Mouse (Mus musculus): ENCODE measurements around the gene Gng12. TPM values are rescaled to one million over a fixed set of nuclear protein-coding genes. Genes with fewer than 3 reads are reported as not detected.

The Gng12 gene
- polyA plus RNA-seq, 1 experiment from 2014 or later, result 55.1 TPM

DNA sequence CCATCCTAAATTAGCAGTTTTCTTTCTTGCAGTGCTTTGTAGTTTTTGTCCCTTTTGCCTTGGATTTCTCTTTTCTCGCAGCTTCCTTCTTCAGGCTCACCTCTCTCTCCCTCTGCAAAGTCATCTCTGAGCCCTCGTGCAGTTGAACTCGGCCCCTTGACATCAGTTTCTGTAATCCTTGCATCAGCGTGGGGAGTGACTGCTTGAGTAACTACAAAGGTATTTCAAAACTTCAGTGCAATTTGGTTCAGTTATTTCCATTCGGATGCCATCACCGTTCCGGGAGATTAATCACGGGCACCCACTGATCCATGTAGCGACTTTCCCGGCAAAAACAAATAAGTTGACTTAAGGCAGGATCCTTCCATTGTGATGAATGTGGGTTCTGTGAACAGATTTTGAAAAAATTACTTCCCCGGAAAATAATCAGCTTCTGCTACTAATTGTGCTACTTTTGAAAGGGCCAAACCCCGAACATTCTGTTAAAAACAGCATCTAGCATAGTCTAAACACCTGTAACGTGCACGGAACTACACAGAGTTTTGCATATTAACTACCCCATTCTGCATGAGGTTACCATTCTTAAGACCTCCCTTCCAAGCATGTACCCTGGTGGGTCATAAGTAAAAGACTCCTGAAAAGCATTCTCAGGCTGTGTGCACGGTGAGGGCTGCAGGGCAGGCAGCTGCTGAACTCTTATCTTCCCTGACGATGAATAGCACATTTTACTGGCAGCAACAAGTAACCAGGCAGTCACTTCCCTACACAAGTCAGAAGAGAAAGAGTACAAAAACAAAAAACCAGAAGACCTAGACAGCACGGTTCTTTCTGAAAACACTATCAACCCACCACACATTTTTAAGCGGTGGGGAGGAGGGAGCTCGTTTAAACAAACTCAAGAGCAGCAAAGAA lies 139.4 kb downstream of the Gng12 start:
- H3K27ac ChIP-seq (replicated peaks), result no peak overlapping the region
- H3K27me3 ChIP-seq, result no peaks in the 10 kb centered on the region
- H3K4me3 ChIP-seq, result peak overlapping the region; percentile 55
- H3K36me3 ChIP-seq, result no peaks in the 10 kb centered on the region
- 9% methylated on average over 19 of the region's 19 CpGs for WGBS
- no peak for ATAC-seq (ENCODE audit: low FRiP score, low read depth)
- no peaks in the 10 kb centered on the region for H3K9me3 ChIP-seq
- peaks cover 25% of the 10 kb centered on the region for H3K4me1 ChIP-seq (replicated peaks)
- peak overlapping the region; percentile 56 for H3K4me2 ChIP-seq
- H3K9ac ChIP-seq, result peak overlapping the region; percentile 66

DNA sequence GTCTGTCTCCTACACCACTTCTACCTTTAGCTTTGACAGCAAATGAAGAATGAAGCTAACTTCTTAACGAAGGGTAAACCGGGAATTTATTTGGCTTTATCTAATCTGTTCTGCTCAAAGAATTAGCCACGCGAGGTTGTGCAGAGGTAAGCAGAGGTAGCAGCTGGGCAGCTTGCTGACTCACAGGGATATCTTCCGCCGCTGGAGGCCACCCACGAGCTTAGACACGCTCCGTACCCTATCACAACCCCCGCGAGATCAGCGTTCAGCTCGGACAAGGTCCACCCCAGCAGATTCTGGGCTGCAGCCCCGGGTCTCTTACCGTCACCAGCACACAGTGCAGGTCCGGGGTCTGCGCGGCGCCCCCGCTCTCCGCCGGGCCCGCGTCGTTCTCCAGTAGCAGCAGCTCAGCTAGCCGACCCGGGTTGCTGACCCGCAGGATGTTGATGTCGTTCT lies 140.2 kb downstream of the Gng12 start:
- WGBS, result under 1% methylated on average over 29 of the region's 29 CpGs
- ATAC-seq (ENCODE audit: low FRiP score, low read depth), result peak; percentile 79
- no peaks in the 10 kb centered on the region for H3K36me3 ChIP-seq
- H3K9ac ChIP-seq, result peak overlapping the region; percentile 66
- peaks cover 25% of the 10 kb centered on the region for H3K4me1 ChIP-seq (replicated peaks)
- peak overlapping the region; percentile 56 for H3K4me2 ChIP-seq
- no peaks in the 10 kb centered on the region for H3K27me3 ChIP-seq
- H3K27ac ChIP-seq (replicated peaks), result peak overlapping the region; percentile 85
- no peaks in the 10 kb centered on the region for H3K9me3 ChIP-seq
- H3K4me3 ChIP-seq, result peak overlapping the region; percentile 55

DNA sequence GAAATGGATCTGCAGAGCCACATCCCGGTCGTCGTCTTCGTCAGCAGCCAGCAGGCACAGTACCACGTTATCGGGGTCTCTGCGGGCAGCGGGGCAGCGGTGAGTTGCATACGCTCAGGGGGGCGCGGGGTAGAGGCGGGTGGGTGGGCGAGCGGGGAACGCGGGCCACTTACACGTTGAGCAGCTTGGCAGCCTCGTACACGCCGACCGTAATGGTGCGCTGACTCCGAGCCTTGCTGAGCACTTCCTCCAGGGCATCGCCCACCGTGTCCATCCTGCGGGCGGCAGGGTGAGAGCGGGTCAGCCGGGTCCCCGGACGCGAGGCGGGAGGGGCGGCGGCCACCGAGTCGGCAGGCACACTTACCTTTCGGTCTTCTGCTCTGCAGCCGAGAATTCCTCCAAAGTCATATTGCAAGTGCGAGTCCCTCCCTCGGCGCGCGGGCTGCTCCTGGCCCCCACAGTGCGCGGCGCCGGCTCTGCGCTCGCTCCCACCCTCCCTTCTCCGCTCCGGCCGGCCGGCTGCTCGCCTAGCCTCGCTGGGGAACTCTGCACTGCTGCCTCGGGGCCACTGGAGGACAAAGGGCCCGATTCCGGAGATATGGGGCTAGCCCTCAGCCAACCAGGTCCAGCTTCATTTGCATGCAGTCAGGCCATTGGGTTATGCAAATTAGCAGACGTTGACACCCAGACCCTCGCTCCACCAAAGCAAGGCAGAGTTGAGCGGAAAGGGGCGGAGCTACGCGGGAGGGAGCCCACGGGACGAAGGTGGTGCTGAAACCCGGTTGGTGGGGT lies 140.8 kb downstream of the Gng12 start, which contains the start of gene Gadd45a:
Gene Gadd45a (minus strand): TSS at position 621 of the 792 bp plus-strand sequence.
- under 1% methylated on average over 69 of the region's 69 CpGs for WGBS
- ATAC-seq (ENCODE audit: low FRiP score, low read depth), result peak; percentile 98

DNA sequence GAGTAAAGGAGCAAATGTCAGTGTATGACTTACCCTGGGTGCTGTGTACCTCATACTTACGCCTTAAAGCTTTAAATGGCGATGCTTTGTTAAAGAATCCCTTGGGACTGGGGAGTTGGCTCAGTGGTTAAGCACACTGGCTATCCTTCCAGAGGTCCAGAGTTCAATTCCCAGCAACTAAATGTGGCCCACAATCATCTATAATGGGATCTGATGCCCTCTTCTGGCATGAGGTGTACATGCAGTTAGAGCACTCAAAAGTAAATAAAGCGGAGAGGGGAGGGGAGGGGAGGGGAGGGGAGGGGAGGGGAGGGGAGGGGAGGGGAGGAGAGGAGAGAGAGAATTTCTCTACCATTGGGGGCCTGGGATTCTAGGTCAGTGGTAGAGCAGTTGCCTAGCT lies 142.8 kb downstream of the Gng12 start:
- Histone ChIP-seq H3K4me1 (replicated peaks) (peaks cover 25% of the 10 kb centered on the region), H3K27ac (replicated peaks) (no peak overlapping the region), H3K4me3 (no peak overlapping the region), H3K36me3 (no peaks in the 10 kb centered on the region), H3K9ac (no peak overlapping the region), H3K27me3 (no peaks in the 10 kb centered on the region), H3K9me3 (no peaks in the 10 kb centered on the region), H3K4me2 (no peak overlapping the region)
- ATAC-seq (ENCODE audit: low FRiP score, low read depth), result no peak
- WGBS, result 97% methylated on average over 2 of the region's 3 CpGs

More for the DNA sequence above, 140.8 kb downstream of the Gng12 start, which contains the start of gene Gadd45a:
- Histone ChIP-seq H3K4me1 (replicated peaks) (peaks cover 25% of the 10 kb centered on the region), H3K27ac (replicated peaks) (peak within 1 kb of the TSS; percentile 85), H3K9ac (peak within 1 kb of the TSS; percentile 66), H3K4me2 (peak within 1 kb of the TSS; percentile 56), H3K4me3 (peak within 1 kb of the TSS; percentile 55), H3K27me3 (no peaks in the 10 kb centered on the region), H3K36me3 (no peaks in the 10 kb centered on the region), H3K9me3 (no peaks in the 10 kb centered on the region)

DNA sequence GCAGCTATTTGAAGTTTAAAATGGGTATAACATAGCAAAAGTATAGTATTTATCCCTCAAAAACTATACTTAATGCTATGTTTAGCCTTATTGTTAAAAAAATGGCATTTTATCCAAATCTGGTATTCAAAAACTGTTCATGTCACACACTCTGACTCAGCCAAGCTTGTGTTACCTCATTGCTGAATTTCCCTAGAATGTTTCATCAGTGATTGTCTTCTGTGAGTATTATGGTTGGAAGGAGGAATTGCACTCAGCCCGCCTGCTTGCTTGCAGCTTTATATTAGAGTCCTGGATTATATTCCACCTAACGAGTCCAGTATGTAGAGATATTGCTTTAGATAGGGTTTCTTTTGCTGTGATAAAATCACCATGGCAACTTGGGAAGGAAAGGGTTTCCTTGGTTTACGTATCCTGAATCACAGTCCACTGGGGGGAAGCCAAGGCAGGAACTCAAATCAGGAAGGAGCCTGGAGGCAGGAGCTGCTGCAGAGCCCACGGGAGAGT lies 144.8 kb downstream of the Gng12 start:
- no peak for ATAC-seq (ENCODE audit: low FRiP score, low read depth)
- Histone ChIP-seq H3K36me3 (no peaks in the 10 kb centered on the region), H3K4me2 (no peak overlapping the region), H3K4me3 (no peak overlapping the region), H3K9me3 (no peaks in the 10 kb centered on the region), H3K4me1 (replicated peaks) (peaks cover 10% of the 10 kb centered on the region), H3K9ac (no peak overlapping the region), H3K27me3 (no peaks in the 10 kb centered on the region), H3K27ac (replicated peaks) (no peak overlapping the region)
- 61% methylated on average over 4 of the region's 4 CpGs for WGBS

DNA sequence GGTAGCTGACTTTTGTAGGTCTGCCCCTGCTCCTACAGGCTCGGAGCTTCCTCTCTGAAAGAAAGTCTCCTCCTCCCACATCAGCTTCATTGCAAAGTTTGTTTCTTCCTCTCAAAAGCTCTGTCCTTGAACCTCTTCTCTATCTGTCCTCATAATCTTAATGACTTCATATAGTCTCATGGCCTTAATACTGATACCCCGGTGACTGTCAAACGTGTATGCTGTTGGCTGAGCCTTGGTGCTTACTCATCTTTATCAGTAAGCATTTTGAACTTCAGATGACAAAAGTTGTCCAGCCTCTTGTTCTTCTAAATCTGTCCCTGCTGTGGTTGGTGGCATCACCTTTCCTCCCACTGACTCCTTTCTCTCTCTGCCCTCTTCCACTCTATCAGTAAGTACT lies 149.2 kb downstream of the Gng12 start:
- H3K4me3 ChIP-seq, result no peak overlapping the region
- 0 out of 2 replicates have a peak, but pooled peaks cover 7% of the 10 kb centered on the region for H3K4me1 ChIP-seq (replicated peaks)
- 92% methylated on average over 3 of the region's 3 CpGs for WGBS
- H3K27ac ChIP-seq (replicated peaks), result no peak overlapping the region
- H3K9me3 ChIP-seq, result no peaks in the 10 kb centered on the region
- H3K27me3 ChIP-seq, result no peaks in the 10 kb centered on the region
- ATAC-seq (ENCODE audit: low FRiP score, low read depth), result no peak
- H3K36me3 ChIP-seq, result no peaks in the 10 kb centered on the region
- no peak overlapping the region for H3K9ac ChIP-seq
- no peak overlapping the region for H3K4me2 ChIP-seq

DNA sequence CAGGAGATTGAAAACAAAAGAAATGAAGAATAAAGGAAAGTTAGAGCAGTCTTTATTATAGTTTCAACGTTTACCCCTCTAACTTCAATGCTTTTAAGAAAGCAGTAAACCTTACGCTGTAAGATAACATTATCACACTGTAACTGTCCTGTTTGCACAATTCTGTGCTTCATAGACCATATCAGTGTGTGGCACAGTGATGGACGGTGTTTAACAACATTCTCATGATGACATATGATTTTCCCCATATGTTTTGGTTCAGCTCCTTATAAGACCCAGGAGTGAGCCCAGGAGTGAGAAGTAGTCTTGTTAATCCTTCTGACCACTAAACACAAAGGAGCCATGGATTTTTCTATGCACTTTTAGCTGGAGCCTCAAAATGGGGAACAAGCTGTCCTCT lies 150.7 kb downstream of the Gng12 start:
- ATAC-seq (ENCODE audit: low FRiP score, low read depth), result no peak
- no peaks in the 10 kb centered on the region for H3K9me3 ChIP-seq
- H3K27me3 ChIP-seq, result no peaks in the 10 kb centered on the region
- no peak overlapping the region for H3K4me2 ChIP-seq
- H3K36me3 ChIP-seq, result no peaks in the 10 kb centered on the region
- H3K4me1 ChIP-seq (replicated peaks), result 0 out of 2 replicates have a peak, but pooled peaks cover 7% of the 10 kb centered on the region
- no peak overlapping the region for H3K4me3 ChIP-seq
- H3K27ac ChIP-seq (replicated peaks), result no peak overlapping the region
- 79% methylated on average over 3 of the region's 3 CpGs for WGBS
- H3K9ac ChIP-seq, result no peak overlapping the region

DNA sequence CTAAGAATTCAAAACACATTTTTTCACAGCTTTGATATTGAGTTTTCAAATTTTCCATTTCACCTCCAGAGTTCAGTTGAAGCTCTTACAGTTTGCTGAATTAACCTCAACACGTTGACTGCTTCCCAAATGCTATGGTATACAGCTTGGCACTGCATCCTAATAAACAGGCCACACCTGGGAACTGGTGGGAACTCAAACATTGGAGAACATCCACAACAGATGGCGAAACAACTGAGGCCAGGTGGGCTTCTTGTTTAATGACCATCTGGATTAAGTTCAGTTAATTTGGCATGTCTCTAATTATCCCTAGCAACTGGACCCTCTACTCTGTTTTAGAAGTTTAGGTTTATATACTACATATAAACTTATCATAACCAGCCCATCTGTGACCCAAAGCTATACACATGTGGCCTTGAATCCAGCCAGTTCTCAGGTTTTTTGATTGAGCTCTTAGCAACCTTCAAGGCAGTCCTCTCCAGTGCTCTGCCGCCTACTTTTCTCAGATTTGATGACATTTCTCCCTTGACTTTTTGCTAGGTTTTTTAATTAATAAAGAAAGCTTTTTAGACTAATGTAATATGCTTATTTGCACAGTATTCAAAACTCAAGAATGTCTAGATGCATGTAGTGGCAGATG lies 152.0 kb downstream of the Gng12 start:
- ATAC-seq (ENCODE audit: low FRiP score, low read depth), result 0 out of 2 replicates have a peak, but pooled peaks have one; percentile 48
- Histone ChIP-seq H3K4me3 (no peak overlapping the region), H3K27me3 (no peaks in the 10 kb centered on the region), H3K36me3 (no peaks in the 10 kb centered on the region), H3K9ac (no peak overlapping the region), H3K27ac (replicated peaks) (no peak overlapping the region), H3K4me2 (no peak overlapping the region), H3K9me3 (no peaks in the 10 kb centered on the region), H3K4me1 (replicated peaks) (0 out of 2 replicates have a peak, but pooled peaks cover 7% of the 10 kb centered on the region)
- WGBS, result 74% methylated on average over 3 of the region's 3 CpGs

DNA sequence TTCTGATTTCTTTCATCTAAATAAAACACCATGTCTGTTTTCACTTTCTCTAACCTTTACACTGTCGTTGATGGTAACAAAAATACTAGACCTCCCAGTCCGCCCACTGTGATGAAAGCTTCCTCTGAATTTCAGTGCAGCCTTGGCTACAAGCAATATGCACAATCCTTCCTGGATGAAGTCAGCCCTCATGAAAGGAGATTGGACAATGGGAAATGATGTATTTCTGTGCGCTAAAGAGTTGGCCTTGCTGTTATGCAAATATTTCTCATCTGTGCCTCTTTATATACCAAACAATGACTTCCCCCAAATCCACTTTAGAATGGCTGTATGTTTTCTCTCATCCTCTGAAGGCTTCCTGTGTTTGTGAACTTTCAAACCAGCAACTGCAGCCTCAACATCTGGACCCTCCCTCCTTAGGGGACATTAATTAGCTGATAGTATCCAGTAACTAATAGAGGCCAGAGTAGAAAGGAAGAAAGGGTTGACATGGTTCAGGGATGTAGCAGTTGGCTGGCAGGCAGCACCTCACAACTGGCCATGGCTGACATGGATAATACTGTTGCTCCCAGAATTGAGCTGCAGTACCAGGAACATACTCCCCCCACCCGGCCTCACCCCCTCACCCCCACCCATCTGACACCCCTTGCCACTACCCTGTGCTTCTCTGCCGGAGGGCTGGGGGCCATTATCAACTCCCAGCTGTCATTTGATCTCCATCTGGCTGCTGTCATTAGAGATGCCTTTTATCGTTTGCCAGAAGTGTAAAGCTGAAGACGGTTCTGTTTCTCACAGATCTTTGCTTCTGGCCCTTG lies 152.9 kb downstream of the Gng12 start:
- Histone ChIP-seq H3K27me3 (no peaks in the 10 kb centered on the region), H3K9ac (no peak overlapping the region), H3K9me3 (no peaks in the 10 kb centered on the region), H3K4me2 (no peak overlapping the region), H3K4me1 (replicated peaks) (0 out of 2 replicates have a peak, but pooled peaks cover 7% of the 10 kb centered on the region), H3K4me3 (no peak overlapping the region), H3K27ac (replicated peaks) (no peak overlapping the region; the same call in 1 of the 2 replicates), H3K36me3 (no peaks in the 10 kb centered on the region)
- peak; percentile 48 for ATAC-seq (ENCODE audit: low FRiP score, low read depth)
- WGBS, result 28% methylated on average over 7 of the region's 7 CpGs

DNA sequence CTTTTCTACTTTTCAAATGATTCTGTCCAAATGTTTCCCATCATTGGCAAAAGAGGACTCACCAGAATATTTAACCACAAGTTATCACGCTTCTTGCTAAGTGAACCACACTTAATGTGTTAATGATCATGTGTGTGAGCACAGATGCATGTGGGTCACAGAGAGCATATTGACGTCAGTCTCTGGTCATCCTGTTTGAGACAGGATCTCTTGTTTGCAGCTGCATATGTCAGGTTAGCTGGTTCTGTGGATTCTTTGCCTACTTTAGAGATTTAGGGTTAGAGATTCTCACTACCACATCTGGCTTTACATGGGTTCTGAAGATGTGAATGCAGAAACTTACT lies 153.5 kb downstream of the Gng12 start:
- WGBS, result 43% methylated on average over 2 of the region's 2 CpGs

DNA sequence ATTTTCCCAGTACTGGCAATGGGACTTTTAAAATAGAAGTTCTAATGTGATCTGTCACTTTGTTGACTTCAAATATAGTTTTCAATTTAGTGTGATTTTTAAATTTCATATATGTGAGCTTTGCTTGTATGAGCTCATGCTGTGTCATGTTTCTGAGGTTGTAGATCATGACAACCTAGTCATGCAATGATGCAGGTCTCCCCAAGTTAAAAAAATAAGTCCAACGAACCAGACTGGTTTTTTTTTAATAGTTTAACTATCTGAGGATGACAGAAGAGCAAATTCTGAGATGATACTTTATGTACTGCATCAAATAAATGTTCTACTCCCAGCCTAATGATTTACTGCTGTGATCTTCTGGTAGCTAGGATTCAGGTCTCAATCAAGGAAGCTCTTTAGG lies 153.9 kb downstream of the Gng12 start:
- no peaks in the 10 kb centered on the region for H3K9me3 ChIP-seq
- H3K27ac ChIP-seq (replicated peaks), result no peak overlapping the region
- H3K36me3 ChIP-seq, result no peaks in the 10 kb centered on the region
- no peak overlapping the region for H3K4me3 ChIP-seq
- no peak overlapping the region for H3K9ac ChIP-seq
- 0 out of 2 replicates have a peak, but pooled peaks cover 7% of the 10 kb centered on the region for H3K4me1 ChIP-seq (replicated peaks)
- no peaks in the 10 kb centered on the region for H3K27me3 ChIP-seq
- no peak for ATAC-seq (ENCODE audit: low FRiP score, low read depth)
- 78% methylated on average over 1 of the region's 1 CpGs for WGBS
- no peak overlapping the region for H3K4me2 ChIP-seq

More for the DNA sequence above, 153.5 kb downstream of the Gng12 start:
- H3K27ac ChIP-seq (replicated peaks), result no peak overlapping the region
- no peaks in the 10 kb centered on the region for H3K27me3 ChIP-seq
- no peaks in the 10 kb centered on the region for H3K36me3 ChIP-seq
- H3K4me2 ChIP-seq, result no peak overlapping the region
- H3K9ac ChIP-seq, result no peak overlapping the region
- no peak overlapping the region for H3K4me3 ChIP-seq
- H3K9me3 ChIP-seq, result no peaks in the 10 kb centered on the region
- no peak for ATAC-seq (ENCODE audit: low FRiP score, low read depth)
- H3K4me1 ChIP-seq (replicated peaks), result 0 out of 2 replicates have a peak, but pooled peaks cover 7% of the 10 kb centered on the region

Measured in hindbrain, embryonic 15.5 days (tissue).